Mouse (Mus musculus) spleen, adult 2 months (tissue): ENCODE results near the gene Tas1r3. TPM values are rescaled to one million over a fixed set of nuclear protein-coding genes. Genes with fewer than 3 reads are reported as not detected.

ENCODE experiments used
- DNase-seq, 2 experiments: peaks; one replicate each; pipeline versions ENCODE4 v3.0.0 to v3.0.0-alpha.2; 2012 to 2021; ENCODE audit warnings: low spot score in 2 of 2, low read depth in 1 of 2
- H3K27ac ChIP-seq: fragments of 200-500 bp; 2 replicates; pipeline ENCODE4 v1.5.1; 2012; ENCODE audit warnings: low read length, inconsistent platforms; ENCODE audit not compliant: insufficient read depth
- H3K27me3 ChIP-seq: fragments of 200-500 bp; 2 replicates; pipeline ENCODE4 v1.6.1; 2012; ENCODE audit warnings: mild to moderate bottlenecking, moderate library complexity, low read length, inconsistent platforms; ENCODE audit not compliant: control insufficient read depth, insufficient read depth
- H3K36me3 ChIP-seq: fragments of 200-500 bp; 2 replicates; pipeline ENCODE4 v1.6.1; 2012; ENCODE audit warnings: mild to moderate bottlenecking, low read length, inconsistent platforms; ENCODE audit not compliant: control insufficient read depth, insufficient read depth
- H3K4me1 ChIP-seq: fragments of 200-500 bp; 2 replicates; pipeline ENCODE4 v1.6.1; 2011; ENCODE audit warnings: inconsistent platforms; ENCODE audit not compliant: control insufficient read depth, insufficient read depth, insufficient read length
- H3K4me3 ChIP-seq: fragments of 200-500 bp; 2 replicates; pipeline ENCODE4 v1.5.1; 2011; ENCODE audit warnings: mild to moderate bottlenecking, inconsistent platforms; ENCODE audit not compliant: insufficient read depth, insufficient read length; ENCODE audit errors: extremely low read depth
- CTCF ChIP-seq: fragments of 200-500 bp; IDR thresholded peaks from 2 replicates; pipeline ENCODE4 v1.5.1; 2011; ENCODE audit warnings: mild to moderate bottlenecking, inconsistent platforms; ENCODE audit not compliant: insufficient read depth, insufficient read length, insufficient replicate concordance; ENCODE audit errors: extremely low read depth
- POLR2A ChIP-seq: fragments of 200-500 bp; IDR thresholded peaks from 2 replicates; pipeline ENCODE4 v1.6.1; 2011; ENCODE audit warnings: low read depth, low read length, inconsistent platforms
- WGBS: fragments of 180-500 bp; shearing (Covaris S2); methylation state at CpG from one replicate; pipeline ENCODE4 v1.1.7; 2018; 5-methylcytosine and 5-hydroxymethylcytosine counted together
- polyA plus RNA-seq: library from polyadenylated mRNA; depleted of rRNA; stranded (reverse); fragments of >200 nt; gene quantifications from 2 replicates; pipeline ENCODE4 v1.2.3, GENCODE M21; 2012

The Tas1r3 gene
- polyA plus RNA-seq, 1 experiment: 1.2 TPM

GRCm38 (mm10) chr4:155851951-155852411 lies 11.2 kb downstream of the Tas1r3 start:
- no peak for TF ChIP-seq POLR2A
- no peak for TF ChIP-seq CTCF
- 83% methylated on average over 2 of the region's 2 CpGs for WGBS
- Histone ChIP-seq H3K27ac (no peak overlapping the region), H3K4me3 (no peak overlapping the region), H3K4me1 (peaks cover 12% of the 10 kb centered on the region; the same call in 1 of the 2 replicates), H3K27me3 (no peaks in the 10 kb centered on the region), H3K36me3 (peaks cover 14% of the 10 kb centered on the region)
- no peak for DNase-seq

GRCm38 (mm10) chr4:155851368-155851767 lies 11.8 kb downstream of the Tas1r3 start:
- no peak overlapping the region for H3K27ac ChIP-seq
- H3K4me1 ChIP-seq: peaks cover 16% of the 10 kb centered on the region; the same call in 1 of the 2 replicates
- no peak for TF ChIP-seq CTCF
- TF ChIP-seq POLR2A: no peak
- no peak overlapping the region for H3K4me3 ChIP-seq
- H3K36me3 ChIP-seq: peaks cover 12% of the 10 kb centered on the region
- 95% methylated on average over 3 of the region's 3 CpGs for WGBS
- H3K27me3 ChIP-seq: no peaks in the 10 kb centered on the region
- no peak for DNase-seq

- H3K4me1 ChIP-seq: peaks cover 16% of the 10 kb centered on the region; the same call in 1 of the 2 replicates
- H3K36me3 ChIP-seq: peaks cover 3% of the 10 kb centered on the region
- no peak overlapping the region for H3K27ac ChIP-seq
- H3K4me3 ChIP-seq: no peak overlapping the region
- no peak for DNase-seq
- no peak for TF ChIP-seq CTCF
- TF ChIP-seq POLR2A: no peak
- 89% methylated on average over 3 of the region's 3 CpGs for WGBS
- H3K27me3 ChIP-seq: no peaks in the 10 kb centered on the region
Observed at GRCm38 (mm10) chr4:155849792-155850451, 13.2 kb downstream of the Tas1r3 start.

- no peak for TF ChIP-seq POLR2A
- no peak for TF ChIP-seq CTCF
- Histone ChIP-seq H3K4me3 (no peak overlapping the region), H3K27me3 (no peaks in the 10 kb centered on the region), H3K4me1 (peaks cover 16% of the 10 kb centered on the region; the same call in 1 of the 2 replicates), H3K36me3 (no peaks in the 10 kb centered on the region; the same call in 1 of the 2 replicates), H3K27ac (no peak overlapping the region)
- DNase-seq: no peak
- WGBS: 75% methylated on average over 2 of the region's 2 CpGs
Observed at GRCm38 (mm10) chr4:155849391-155849790, 13.8 kb downstream of the Tas1r3 start.

- no peak for DNase-seq
- Histone ChIP-seq H3K4me3 (peak overlapping the region; percentile 75; the same call in 1 of the 2 replicates), H3K27me3 (no peaks in the 10 kb centered on the region), H3K36me3 (no peaks in the 10 kb centered on the region), H3K4me1 (peaks cover 16% of the 10 kb centered on the region; the same call in 1 of the 2 replicates), H3K27ac (no peak overlapping the region)
- WGBS: 79% methylated on average over 7 of the region's 7 CpGs
- no peak for TF ChIP-seq POLR2A
- TF ChIP-seq CTCF: no peak
Observed at GRCm38 (mm10) chr4:155848434-155849095, 14.6 kb downstream of the Tas1r3 start.

GRCm38 (mm10) chr4:155847591-155848352 lies 15.4 kb downstream of the Tas1r3 start:
- Histone ChIP-seq H3K27ac (no peak overlapping the region; the same call in 1 of the 2 replicates), H3K36me3 (no peaks in the 10 kb centered on the region), H3K4me3 (peak overlapping the region; percentile 75), H3K27me3 (no peaks in the 10 kb centered on the region), H3K4me1 (peaks cover 16% of the 10 kb centered on the region; the same call in 1 of the 2 replicates)
- WGBS: 3% methylated on average over 65 of the region's 69 CpGs
- peak in 1 of 2 experiments; percentile 37 for DNase-seq
- TF ChIP-seq POLR2A (no peak), CTCF (no peak)
